Mouse (Mus musculus): ENCODE results near the gene Shank2.

Gene Shank2

DNA sequence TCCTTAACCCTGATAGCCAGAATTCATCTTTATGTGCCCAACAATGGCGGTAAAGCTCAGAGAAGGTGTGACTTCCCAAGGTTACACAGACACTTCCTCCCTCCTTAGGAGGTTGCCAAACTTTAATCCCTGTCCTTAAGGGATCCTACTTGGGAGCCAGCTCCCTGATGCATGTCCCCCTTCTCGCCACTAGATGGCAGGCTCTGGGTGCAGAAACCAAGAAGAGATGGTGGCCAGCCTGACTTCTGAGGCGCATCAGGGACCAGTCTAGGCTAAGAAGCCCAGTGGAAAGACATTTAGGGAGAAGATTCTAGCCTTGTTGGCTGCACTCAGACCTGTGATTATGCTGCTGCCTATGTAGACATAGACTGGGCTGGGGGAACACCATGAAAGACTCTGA is 215.5 kb downstream of the Shank2 start:
- DNase-seq (ENCODE audit: low read depth, low spot score) = peak; percentile 45

DNA sequence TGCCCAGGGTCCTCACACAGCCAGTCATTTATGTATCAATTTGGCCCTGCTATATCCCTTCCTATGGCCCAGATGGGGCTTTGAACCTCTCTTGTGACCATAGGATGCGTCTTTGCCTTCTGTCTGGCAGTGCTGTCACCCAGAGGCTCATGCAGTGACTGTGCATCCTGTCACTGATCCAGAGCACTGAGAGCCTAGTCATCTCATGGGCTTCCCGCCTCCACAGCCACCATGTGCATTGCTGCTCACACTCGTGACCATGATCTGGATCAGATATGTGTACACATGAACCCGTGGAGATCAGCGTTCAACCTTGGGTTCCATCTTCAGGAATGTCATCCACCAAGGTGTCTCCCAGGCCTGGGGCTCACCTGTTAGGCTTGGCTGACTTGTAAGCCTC is 227.0 kb downstream of the Shank2 start:
- no peak for DNase-seq (ENCODE audit: low read depth, low spot score)

DNA sequence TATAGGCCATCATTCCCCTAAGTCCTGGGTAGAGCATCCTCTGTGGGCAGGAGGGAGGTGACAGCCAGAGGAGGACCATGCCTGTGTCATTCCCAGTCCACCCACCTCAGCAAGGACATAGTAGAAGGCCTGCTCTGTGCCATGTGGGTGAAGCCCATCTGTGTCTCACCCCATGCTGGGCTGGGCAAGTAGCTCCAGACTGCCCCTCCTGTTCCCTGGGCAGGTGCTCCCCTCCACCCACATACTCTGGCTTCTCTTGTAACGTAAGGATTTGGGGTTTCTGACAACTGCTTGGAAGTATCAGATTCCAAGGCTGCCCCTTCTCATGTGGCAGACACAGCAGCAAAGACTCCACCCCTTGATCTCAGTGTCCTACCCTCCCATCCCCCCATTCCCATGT is 227.7 kb downstream of the Shank2 start:
- DNase-seq (ENCODE audit: low read depth, low spot score) = no peak

DNA sequence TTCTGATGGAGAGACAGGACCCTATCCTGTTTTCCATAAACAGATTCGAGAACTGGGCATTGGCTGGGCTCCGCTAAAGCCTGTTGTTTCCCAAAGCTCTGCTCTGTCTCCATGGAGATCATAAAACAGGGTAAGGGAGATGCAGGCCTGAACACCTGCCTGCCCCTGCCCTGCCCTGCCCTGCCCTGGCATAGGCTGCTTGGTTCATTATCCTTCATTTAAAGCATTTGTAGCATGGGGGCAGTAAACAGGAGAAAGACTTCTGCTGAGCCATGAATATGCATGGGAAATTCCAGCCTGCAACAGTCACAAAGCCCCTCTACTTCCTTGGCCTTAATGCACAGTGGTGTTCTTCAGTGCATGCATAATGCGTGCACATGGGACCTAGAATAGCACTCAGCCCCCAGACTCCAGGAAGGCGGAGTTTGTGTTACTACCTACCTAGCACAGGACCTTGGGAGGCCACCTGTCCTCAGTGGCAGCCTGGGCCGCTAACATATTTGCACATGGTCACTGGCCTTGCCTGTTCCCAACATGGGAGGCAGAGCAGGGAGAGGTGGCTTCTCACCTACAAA is 230.5 kb downstream of the Shank2 start:
- DNase-seq (ENCODE audit: low read depth, low spot score) = no peak

DNA sequence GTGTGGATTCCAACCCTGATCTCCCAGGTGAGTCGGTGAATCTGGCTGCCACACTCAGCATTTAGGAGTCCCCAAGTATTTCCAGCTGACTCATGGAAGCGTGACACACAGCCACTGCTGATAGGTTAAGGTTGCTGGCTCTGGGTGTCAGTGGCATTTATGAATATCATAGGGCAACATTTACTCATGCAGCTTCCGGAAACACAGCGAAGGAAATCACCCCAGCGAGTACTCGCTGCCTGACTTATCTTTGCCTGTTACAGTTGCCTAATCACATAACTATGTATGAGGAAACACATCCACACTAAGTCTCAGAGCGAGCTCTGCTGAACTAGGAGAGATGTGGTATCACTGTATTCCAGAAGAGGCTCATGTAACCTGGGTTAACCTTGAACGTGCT is 231.8 kb downstream of the Shank2 start:
- DNase-seq (ENCODE audit: low read depth, low spot score) = no peak

DNA sequence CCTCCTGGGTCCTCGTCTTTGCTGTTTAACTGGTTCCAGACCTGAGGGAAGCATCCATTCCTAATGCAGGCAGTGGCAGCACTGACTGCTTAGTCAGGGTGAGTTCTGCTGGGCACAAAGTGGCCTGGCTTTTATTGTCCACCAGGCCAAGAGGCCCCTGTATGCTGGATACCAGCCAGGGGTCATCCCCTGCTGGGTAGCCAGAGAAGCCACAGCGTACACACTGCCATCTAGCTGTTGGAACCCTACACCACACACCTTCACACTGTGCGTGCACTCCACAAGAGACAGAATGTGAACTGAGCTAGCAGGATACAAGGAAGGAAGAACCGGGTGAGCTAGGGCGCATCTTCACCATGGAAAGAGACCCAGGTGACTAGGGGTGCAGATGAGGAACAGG is 233.1 kb downstream of the Shank2 start:
- DNase-seq (ENCODE audit: low read depth, low spot score) = no peak

DNA sequence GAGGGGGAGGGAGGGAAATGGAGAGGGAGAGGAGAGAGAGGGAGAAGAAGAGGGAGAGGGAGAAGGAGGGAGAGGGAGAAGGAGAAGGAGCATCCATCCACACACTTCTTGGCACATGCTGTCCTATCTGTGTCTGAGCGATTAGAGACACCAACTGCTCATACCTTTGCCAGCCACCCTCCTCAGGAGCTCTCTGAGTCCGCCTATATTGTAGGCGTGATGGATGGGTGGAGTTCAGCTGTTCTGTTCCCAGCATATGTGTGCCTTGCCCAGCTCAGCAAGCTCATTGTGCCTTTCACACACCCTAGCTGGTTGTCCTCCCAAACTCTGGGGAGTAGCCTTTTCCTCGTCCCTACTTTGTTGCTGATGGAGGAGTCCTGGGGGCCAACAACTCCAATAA is 233.8 kb downstream of the Shank2 start:
- no peak for DNase-seq (ENCODE audit: low read depth, low spot score)

DNA sequence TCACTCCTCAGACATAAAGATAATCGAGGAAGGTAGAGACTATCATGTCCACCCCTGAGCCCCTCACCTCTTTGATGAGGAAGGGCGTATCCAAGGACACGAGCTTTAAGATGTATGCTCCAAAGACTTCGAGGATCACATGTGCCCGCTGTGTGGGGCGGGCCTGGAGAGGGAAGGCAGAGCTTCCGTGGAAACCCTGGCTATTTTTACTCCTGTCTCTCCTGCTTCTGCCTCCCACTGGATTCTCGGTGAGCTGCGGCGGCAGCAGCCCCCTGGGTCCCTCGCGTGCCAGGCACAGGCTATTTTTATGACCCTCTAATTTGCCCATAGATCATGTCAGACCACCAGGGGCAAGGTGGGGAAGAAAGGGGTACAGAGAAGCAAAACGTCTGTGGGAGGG is 235.1 kb downstream of the Shank2 start:
- DNase-seq (ENCODE audit: low read depth, low spot score) = no peak

DNA sequence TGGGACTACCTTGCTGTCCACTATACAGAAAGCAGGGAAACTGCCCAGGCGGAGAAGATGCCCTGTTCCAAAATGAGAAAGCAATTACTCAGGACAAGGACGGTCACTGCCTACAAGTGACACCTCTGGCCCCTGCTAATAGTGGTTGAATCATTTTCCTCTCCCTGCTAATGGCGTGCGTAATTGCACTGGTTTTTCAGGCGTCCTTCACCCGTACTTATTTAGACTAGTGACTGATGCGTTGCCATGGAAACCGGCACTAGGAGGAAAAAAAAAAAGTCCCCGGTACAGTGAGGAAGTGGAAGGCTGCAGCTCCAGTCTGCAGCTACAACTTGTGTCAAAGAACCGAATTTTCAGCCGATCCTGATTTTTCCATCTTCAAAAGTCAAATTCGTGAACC is 236.7 kb downstream of the Shank2 start:
- no peak for DNase-seq (ENCODE audit: low read depth, low spot score)

DNA sequence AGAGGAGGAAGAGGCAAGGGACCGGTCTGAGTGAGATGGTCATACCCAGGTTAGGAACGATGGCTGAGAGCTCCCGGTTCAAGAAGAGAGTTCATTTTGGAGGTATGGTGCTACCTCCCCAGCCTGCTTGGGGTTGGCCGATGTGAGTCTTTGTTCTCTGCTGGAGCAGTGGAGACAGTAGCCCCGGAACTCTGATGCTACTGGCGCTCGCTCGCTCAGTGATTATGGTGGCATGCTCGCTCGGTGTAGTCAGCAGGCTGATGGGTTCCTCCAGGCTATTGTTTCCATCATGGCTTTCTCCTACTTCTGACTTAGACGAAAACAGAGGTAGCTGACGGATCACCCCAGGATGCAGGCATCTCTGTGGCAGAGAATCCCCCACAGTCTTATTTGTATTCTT is 237.3 kb downstream of the Shank2 start:
- no peak for DNase-seq (ENCODE audit: low read depth, low spot score)

DNA sequence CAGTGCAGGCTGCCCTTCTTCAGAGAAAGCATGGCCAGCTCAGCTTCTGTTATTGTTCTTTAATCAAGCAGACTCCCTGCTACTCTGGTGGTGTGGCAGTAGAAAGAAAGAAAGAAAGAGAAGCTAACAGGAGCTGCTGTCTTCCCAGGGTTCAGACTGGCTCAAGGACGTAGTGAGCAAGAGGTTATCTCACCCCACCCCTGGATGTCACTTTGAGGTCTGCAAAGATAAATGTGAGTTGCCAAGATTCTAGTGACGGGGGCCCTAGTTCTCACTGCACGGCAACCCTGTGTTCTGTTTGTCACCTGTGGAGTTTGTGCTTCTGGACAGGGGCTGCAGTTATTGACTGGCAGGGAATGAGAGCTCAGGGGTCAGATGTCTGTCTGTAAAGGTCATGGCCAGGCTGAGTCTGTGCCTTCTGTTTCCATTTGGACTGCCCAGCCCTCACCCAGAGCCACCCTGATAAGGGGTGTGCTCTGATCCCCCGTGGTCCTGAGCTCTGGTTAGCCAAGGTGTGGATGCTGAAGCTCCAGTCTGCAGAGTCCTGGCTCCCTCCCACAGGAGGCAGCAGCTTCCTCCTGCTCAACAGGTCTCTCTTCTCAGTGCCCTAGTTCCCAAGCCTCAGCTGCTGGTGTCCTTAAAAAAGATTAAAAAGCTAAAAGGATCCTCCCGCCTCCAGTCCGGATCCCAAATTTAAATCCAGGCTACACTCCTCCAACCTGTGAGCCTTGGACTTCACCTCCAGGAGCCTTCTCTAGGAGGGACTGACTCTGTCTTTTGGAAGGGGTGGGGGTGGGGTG is 238.0 kb downstream of the Shank2 start:
- DNase-seq (ENCODE audit: low read depth, low spot score) = no peak

DNA sequence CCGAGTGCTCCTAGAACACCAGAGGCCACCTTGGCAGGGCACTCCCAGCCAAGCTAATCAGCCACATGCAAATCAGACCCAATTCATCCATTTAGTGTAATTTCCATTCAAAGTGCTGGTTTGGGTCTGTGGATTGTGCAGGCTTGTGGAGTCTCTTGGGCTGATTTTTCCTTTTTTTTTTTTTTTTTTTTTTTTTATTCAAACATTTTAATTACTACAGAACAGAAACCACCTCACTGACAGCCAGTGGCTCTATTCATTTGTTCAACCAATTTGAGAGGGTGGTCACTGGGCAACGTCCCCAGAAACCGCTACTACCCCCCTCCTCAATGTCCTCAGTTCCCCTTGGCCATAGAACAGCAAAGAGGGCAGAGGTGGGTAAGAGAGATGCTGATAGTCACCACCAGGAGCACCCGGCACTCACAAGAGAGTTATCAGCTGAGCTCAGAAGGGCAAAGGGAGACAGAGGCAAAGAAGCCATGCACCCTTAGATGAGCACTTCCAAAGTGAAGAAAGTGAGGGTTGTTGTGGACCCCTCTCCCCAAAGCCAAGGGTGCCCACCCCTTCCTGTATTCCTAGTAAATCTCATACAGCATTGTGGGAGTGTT is 239.1 kb downstream of the Shank2 start:
- DNase-seq (ENCODE audit: low read depth, low spot score) = no peak

DNA sequence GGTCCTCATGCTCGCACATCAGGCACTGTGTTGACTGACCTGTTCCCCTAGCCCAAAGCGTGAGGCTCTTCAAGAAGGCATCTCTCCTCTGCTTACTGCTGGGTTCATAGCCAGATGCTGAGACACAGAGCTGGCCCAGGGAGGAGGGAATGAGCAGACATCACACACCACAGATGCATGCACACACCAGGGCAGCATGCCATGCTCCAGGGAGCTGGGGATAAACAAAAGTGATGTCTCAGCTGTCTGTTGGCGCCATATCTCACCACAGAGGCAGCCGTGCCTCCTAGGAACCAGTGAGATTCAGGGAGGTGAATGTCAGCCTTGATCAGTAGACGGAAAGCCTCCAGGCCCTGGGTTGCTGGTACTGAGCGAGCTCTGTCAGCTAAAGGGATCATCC is 242.5 kb downstream of the Shank2 start:
- no peak for DNase-seq (ENCODE audit: low read depth, low spot score)

DNA sequence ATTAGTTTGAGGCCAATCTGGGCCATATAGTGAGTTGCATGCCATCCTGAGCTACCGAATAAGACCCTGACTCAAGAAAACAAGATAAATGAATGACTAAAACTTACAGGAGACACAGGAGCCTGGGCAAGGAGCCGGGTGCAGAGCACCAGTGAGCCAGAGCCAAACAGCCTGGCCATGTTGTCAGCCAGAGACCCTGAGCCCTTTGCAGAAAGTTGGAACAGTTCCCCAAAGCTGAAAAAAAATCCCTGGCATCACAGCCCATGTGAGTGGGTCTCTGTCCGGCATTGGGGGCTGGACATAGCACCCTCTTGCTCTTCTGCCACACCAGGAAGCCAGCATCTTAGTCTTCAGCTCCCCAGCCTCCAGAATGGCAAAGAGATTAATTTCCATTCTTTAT is 244.5 kb downstream of the Shank2 start:
- DNase-seq (ENCODE audit: low read depth, low spot score) = no peak

DNA sequence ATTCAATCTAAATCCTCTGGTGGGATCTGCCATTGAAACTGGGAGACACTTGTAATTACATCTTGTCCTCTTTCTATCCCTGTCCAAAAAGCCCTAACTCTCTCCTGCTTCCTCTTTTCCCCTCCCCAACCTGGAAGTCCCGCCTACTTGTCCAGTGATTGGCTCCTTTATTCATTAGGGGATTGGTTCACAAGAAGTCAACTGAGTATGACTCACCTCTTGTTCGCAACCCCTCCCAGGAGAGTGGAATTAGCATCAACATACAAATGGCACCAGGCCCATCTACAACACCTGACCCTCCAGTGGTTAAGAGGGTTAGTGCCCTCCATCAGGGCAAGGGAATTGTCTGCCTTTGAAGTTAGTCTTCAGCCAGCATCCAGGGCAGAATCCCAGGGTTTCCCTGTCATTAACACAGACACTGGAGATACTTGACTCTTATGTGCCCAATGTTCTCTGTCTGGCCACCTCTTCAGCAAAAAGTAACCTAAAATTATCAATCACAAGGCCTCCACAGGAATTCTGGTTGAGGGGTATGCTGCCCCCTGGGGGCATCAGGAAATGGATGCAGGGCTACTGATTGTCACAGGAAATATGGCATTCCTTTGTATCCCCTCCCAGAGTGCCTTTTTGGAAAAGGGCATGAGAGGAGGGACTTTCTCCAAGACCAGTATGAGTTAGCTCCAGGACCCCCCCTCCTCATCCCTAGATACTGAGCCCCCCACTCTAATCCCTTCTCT is 247.1 kb downstream of the Shank2 start:
- no peak for DNase-seq (ENCODE audit: low read depth, low spot score)

DNA sequence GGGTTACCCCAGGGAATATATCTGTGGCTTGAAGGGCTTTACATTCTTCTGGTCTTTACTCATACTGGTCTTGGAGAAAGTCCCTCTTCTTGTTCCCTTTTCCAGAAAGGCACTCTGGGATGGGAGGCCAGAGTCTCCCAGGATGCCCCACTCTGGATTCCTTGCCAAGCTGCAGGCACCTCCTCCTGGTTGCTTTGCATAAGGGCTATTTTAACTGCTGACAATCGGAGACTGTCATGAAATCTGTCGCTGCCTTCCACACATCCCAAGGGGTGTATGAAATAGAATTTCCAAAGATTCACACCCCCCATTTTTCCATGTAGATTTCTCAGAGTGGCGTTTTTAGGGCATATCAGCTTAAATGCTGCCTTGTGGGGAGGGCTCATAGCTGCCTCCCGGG is 249.1 kb downstream of the Shank2 start:
- no peak for DNase-seq (ENCODE audit: low read depth, low spot score)

DNA sequence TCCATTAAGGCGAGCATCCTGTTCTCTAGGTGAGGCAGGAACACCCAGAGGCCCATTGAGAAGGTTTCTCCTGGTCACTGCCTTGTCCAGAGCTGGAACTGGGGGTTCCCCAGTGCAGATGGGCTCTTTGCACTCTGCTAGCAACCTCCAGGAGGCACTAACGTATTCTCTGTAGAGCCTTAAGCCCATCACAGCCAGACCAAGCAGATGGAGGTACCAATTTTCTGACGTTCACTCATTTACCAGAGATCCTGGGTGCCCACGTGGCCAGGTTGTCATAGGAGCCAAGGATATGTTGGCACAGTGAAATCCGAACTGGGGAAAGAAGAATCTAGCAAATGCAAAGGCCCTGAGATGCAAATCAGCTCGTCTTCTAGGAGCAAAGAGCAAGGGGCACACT is 249.5 kb downstream of the Shank2 start:
- DNase-seq (ENCODE audit: low read depth, low spot score) = no peak

DNA sequence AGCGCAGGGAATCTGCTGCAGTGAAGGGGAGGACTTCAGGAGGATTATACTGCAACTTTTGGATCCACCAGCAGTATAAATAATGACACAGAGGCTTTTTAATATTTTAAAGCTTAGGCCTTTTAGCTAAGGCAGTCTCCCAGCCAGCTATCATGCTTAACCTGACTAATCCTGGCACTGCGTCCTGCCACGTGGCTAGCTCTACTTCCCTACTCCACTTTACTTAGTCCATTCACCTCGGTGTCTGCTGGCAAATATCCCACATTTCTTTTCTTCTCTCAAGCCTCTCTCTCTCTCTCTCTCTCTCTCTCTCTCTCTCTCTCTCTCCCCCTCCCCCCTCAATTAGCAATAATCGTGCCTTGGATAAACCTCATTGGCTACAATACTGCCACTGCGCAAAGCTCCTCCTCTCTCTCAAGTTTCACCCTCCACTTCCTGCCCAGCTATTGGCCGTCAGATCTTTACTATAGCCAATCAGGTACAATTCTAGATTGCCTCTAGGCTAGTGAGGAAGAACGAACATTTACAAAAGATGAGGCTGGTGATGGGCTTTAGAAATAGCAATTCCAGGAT is 253.0 kb downstream of the Shank2 start:
- no peak for DNase-seq (ENCODE audit: low read depth, low spot score)

DNA sequence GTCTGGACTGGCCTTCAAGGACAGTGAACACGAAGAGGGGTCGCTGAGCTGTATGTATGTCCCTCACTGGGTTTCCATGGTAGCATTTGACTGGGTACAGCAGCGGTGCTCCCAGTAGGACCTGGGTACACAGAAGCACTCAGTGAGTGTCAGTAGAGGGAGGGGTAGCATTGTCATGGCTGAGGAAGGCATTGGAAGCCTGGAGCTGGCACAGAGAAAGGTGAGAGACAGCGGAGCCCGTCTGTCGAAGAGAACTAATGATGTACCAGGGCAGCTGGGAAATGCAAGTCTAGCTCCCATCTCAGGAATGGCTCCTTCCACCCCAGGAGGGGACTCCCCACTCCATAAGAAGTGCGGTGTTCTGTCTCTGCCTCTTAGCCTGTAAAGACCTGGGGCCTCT is 256.1 kb downstream of the Shank2 start:
- no peak for DNase-seq (ENCODE audit: low read depth, low spot score)

DNA sequence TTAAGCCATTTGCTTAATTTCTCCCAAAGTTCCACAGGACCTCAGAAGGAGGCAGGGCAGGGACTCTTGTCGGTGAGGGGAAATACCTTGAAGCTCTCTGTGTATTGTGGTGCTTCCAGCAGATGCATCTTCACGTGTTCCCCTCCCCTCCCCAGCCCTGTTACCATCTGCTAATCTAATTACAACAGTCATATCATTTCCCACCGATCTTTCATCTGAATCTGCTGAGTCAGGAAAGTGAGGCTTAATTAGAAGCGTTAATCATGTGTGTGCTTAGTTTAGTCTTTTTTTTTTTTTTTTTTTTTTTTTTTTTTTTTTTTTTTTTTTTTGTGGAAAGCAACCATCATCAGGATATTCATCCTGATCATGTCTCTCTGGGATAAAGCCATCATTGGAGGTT is 256.6 kb downstream of the Shank2 start:
- no peak for DNase-seq (ENCODE audit: low read depth, low spot score)

DNA sequence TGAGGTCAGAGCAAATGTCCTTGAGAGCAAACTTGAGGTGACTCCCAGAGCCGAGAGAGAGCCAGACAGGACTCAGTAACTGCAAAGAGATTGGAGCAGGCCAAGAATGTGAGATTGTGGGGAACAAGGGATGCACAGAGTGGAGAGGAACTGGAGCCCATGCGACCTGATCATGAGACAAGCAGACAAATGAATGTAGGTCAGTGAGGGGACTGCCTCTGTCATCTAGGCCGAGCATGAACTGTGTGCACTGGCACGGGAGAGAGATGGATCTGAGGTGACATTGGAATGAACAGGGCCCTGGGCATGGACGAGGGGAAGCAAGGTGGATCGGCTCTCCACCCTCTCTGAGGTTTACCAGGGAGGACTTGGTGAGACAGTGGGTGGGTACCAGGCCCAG is 260.9 kb downstream of the Shank2 start:
- DNase-seq (ENCODE audit: low read depth, low spot score) = no peak

DNA sequence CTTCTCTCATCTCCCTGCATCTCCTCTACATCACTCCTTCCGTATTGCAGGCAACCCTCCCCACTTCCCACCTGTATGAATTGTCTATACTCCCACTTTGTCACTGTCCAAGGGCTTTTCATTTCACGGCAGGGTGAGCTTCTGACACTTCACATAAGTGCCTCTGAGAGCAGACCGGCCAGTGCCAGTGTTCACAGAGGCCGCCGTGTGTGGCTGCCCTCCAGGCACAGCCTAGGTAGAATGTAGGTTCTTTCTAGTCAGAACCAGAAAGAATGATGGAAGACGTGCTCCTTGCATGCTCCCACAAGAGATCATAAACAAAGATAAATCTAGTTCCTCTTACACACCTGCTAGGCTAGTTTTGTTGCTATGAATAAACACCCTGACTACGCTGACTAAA is 265.0 kb downstream of the Shank2 start:
- DNase-seq (ENCODE audit: low read depth, low spot score) = no peak

All from retina, adult 2 months (tissue).